Mouse (Mus musculus) embryonic facial prominence, embryonic 11.5 days (tissue): ENCODE measurements around the gene Zcchc24. TPM values are rescaled to one million over a fixed set of nuclear protein-coding genes. Genes with fewer than 3 reads are reported as not detected.

ENCODE experiments used
- ATAC-seq: fragments of 200-750 bp; cut with Nextera tagmentation; replicated peaks from 2 replicates; pipeline ENCODE4 v1.8.0; 2017; ENCODE audit warnings: low read depth; ENCODE audit not compliant: insufficient number of reproducible peaks, low FRiP score, low TSS enrichment
- DNase-seq: peaks from one replicate; pipeline ENCODE4 v3.0.0-alpha.2; 2015; ENCODE audit warnings: low spot score
- H3K27ac ChIP-seq: fragments of 300-500 bp; sonication (generic); replicated peaks from 2 replicates; pipeline ENCODE4 v1.5.1; 2014; ENCODE audit warnings: mild to moderate bottlenecking, low read depth, low read length, control low read depth
- H3K27me3 ChIP-seq: fragments of 300-500 bp; sonication (generic); 2 replicates; pipeline ENCODE4 v1.6.1; 2014; ENCODE audit warnings: mild to moderate bottlenecking, low read length, moderate library complexity, mixed read lengths; ENCODE audit not compliant: control insufficient read depth, insufficient read depth
- H3K36me3 ChIP-seq: fragments of 300-500 bp; sonication (generic); replicated peaks from 2 replicates; pipeline ENCODE4 v1.6.1; 2014; ENCODE audit warnings: low read depth, mild to moderate bottlenecking, low read length, moderate library complexity, mixed read lengths; ENCODE audit not compliant: control insufficient read depth, insufficient read depth
- H3K4me1 ChIP-seq: fragments of 300-500 bp; sonication (generic); 2 replicates; pipeline ENCODE4 v1.6.1; 2014; ENCODE audit warnings: low read length, mixed read lengths; ENCODE audit not compliant: control insufficient read depth, insufficient read depth
- H3K4me2 ChIP-seq: fragments of 300-500 bp; sonication (generic); 2 replicates; pipeline ENCODE4 v1.6.1; 2014; ENCODE audit warnings: low read depth, mild to moderate bottlenecking, control low read depth, low read length, moderate library complexity
- H3K4me3 ChIP-seq: fragments of 300-500 bp; sonication (generic); 2 replicates; pipeline ENCODE4 v1.5.1; 2014; ENCODE audit warnings: low read depth, low read length, control low read depth
- H3K9ac ChIP-seq: fragments of 300-500 bp; sonication (generic); replicated peaks from 2 replicates; pipeline ENCODE4 v1.6.1; 2014; ENCODE audit warnings: mild to moderate bottlenecking, control low read depth, low read length
- H3K9me3 ChIP-seq: fragments of 300-500 bp; sonication (generic); replicated peaks from 2 replicates; pipeline ENCODE4 v1.6.1; 2016; ENCODE audit warnings: mild to moderate bottlenecking, low read length, inconsistent platforms, mixed read lengths; ENCODE audit not compliant: control insufficient read depth
- WGBS: fragments of 180-500 bp; shearing (Covaris S2); extraction: QIAGEN DNeasy Blood & Tissue Kit; methylation state at CpG from one replicate; pipeline ENCODE4 v1.1.7; 2014; 5-methylcytosine and 5-hydroxymethylcytosine counted together
- polyA plus RNA-seq: library from polyadenylated mRNA; unstranded; fragments of >200 nt; fragmentation: Nextera tagmentation; extraction: Ambion mirVana; gene quantifications from 2 replicates; pipeline ENCODE4 v1.2.1, GENCODE M21; 2014

The Zcchc24 gene
- polyA plus RNA-seq, 1 experiment from 2014 or later: 23.6 TPM

DNA sequence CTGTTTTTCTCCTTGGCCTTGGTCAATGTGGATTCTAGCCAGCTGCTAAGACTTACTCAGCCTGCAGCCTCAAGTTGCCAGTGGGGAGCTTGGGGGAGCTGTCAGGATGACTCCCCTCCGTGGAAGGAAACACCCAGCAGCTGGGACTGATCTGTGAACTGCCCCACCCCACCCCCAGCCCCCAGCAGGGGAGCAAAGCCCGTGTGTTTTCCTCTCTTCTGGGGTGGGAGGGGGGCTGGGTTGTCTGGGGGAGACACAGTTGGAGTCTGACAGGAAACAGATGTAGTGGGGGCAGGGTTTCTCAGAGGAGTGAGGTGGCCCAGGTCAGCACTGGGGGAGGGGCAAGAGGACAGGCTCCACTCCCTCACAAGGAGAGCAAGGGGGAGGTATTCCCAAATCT, 50.4 kb downstream of the Zcchc24 start:
- Histone ChIP-seq H3K27ac (peak overlapping the region; percentile 56), H3K4me3 (no peak overlapping the region), H3K4me2 (no peak overlapping the region), H3K9ac (no peak overlapping the region; the same call in 1 of the 2 replicates), H3K9me3 (no peaks in the 10 kb centered on the region), H3K27me3 (no peaks in the 10 kb centered on the region), H3K36me3 (peaks cover 3% of the 10 kb centered on the region), H3K4me1 (peaks cover 13% of the 10 kb centered on the region)
- peak; percentile 88 for DNase-seq
- WGBS: 4% methylated on average over 2 of the region's 2 CpGs
- peak; percentile 54 for ATAC-seq

GRCm38 (mm10) chr14:25717718-25718117, 51.1 kb downstream of the Zcchc24 start:
- WGBS: 82% methylated on average over 8 of the region's 8 CpGs
- Histone ChIP-seq H3K27me3 (no peaks in the 10 kb centered on the region), H3K4me3 (no peak overlapping the region), H3K9ac (no peak overlapping the region), H3K27ac (no peak overlapping the region), H3K36me3 (peaks cover 3% of the 10 kb centered on the region), H3K4me2 (no peak overlapping the region), H3K9me3 (no peaks in the 10 kb centered on the region), H3K4me1 (peaks cover 13% of the 10 kb centered on the region)
- ATAC-seq (0 out of 2 replicates have a peak, but pooled peaks have one; percentile 19), DNase-seq (no peak)

DNA sequence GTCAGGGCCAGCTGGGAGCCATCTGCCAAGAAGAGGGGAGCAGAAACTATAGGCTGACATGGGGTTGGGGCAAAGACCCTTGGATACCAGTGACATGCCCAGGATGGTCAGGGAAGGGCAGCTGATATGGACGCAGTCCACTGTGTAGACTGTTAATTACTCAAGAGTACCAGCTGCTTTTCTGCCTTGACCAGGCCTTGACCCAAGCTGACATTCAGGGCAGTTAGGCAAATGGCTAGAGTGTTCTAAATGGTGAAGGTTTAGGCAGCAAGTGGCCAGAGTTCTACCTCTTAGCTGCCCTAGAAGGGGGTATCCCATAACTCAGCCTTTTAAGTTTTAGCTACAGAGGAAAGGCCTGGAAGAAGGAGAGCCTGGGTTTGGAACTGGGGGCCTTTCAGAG, 52.3 kb downstream of the Zcchc24 start:
- Histone ChIP-seq H3K36me3 (peaks cover 3% of the 10 kb centered on the region), H3K4me1 (peaks cover 13% of the 10 kb centered on the region), H3K9me3 (no peaks in the 10 kb centered on the region), H3K4me3 (no peak overlapping the region), H3K9ac (no peak overlapping the region), H3K4me2 (no peak overlapping the region), H3K27me3 (no peaks in the 10 kb centered on the region), H3K27ac (no peak overlapping the region)
- no peak for ATAC-seq
- WGBS: 82% methylated on average over 1 of the region's 1 CpGs
- no peak for DNase-seq

- Histone ChIP-seq H3K27ac (no peak overlapping the region), H3K4me3 (no peak overlapping the region), H3K36me3 (peaks cover 3% of the 10 kb centered on the region), H3K4me1 (peaks cover 8% of the 10 kb centered on the region; the same call in 1 of the 2 replicates), H3K4me2 (no peak overlapping the region), H3K27me3 (no peaks in the 10 kb centered on the region), H3K9ac (no peak overlapping the region), H3K9me3 (no peaks in the 10 kb centered on the region)
- 18% methylated on average over 4 of the region's 4 CpGs for WGBS
- ATAC-seq (no peak), DNase-seq (no peak)
These were observed 55.4 kb downstream of the Zcchc24 start for GRCm38 (mm10) chr14:25713443-25713842.

DNA sequence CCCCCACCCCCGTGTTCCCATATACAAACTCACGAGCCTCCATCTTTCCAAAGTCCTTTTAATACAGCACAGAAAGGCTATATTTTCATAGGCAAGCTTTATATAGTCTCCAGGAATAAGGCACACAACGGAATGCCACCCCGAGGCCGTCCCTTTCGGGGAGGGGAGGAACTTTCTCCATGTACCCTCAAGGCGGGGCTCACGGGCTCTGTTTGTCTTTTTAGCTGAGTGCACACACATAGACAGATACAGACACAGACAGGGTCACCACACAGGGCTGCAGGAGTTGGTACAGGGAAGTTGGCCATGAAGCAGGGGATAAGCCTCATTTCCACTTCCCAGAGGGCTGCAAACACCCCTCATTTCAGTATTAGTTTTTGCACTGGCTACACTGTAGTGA, 57.2 kb downstream of the Zcchc24 start:
- peaks cover 4% of the 10 kb centered on the region; the same call in 1 of the 2 replicates for H3K4me1 ChIP-seq
- no peak overlapping the region for H3K4me2 ChIP-seq
- H3K4me3 ChIP-seq: no peak overlapping the region
- H3K36me3 ChIP-seq: peaks cover 3% of the 10 kb centered on the region
- no peaks in the 10 kb centered on the region for H3K27me3 ChIP-seq
- H3K9me3 ChIP-seq: no peaks in the 10 kb centered on the region
- WGBS: 66% methylated on average over 8 of the region's 8 CpGs
- no peak overlapping the region for H3K9ac ChIP-seq
- H3K27ac ChIP-seq: no peak overlapping the region
- no peak for DNase-seq
- no peak for ATAC-seq

DNA sequence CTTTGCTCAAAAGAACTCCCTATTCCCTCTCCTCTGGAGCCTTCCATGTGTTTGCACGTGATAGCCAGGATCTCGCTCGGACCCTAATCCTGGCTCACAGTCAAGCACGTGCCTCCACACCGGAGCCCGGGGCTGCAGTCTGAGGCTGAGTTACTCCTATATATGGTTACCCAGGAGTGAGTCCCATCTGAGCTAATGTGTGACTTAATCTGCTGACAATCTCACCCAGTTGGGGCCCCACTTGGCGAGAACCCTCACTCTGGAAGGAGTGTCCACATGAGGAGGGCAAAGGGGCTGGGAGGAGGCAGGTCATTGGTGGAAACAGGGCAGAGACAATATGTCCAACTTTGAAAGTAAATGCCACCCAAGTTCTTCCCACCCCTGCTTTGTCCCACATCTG, 57.7 kb downstream of the Zcchc24 start:
- Histone ChIP-seq H3K27me3 (no peaks in the 10 kb centered on the region), H3K9ac (no peak overlapping the region), H3K4me2 (no peak overlapping the region), H3K4me1 (peaks cover 4% of the 10 kb centered on the region; the same call in 1 of the 2 replicates), H3K4me3 (no peak overlapping the region), H3K27ac (no peak overlapping the region), H3K36me3 (peaks cover 3% of the 10 kb centered on the region), H3K9me3 (no peaks in the 10 kb centered on the region)
- DNase-seq (no peak), ATAC-seq (no peak)
- WGBS: 65% methylated on average over 7 of the region's 7 CpGs

DNA sequence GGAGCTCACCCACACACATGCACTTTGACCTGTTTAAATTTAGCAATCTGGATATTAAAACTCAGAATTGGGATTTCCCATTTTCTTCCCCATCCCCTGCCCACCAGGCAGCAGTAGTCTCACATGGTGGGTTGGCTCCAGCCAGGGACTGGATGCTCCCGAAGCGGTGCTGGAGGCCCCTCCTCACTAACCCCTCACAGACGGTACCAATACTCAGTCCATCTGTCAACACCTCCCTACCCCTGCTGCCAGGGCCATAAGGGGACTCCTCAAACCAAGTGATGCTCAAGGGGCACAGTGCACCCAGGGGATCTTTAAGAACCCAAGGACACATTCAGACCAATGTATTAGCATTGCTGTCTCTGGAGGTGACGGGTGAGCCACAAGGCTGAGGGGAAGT, 58.2 kb downstream of the Zcchc24 start:
- H3K27ac ChIP-seq: no peak overlapping the region
- H3K9ac ChIP-seq: no peak overlapping the region
- peaks cover 3% of the 10 kb centered on the region for H3K36me3 ChIP-seq
- no peaks in the 10 kb centered on the region for H3K9me3 ChIP-seq
- no peaks in the 10 kb centered on the region for H3K27me3 ChIP-seq
- H3K4me3 ChIP-seq: no peak overlapping the region
- DNase-seq (no peak), ATAC-seq (no peak)
- WGBS: 65% methylated on average over 4 of the region's 4 CpGs
- H3K4me2 ChIP-seq: no peak overlapping the region
- peaks cover 4% of the 10 kb centered on the region; the same call in 1 of the 2 replicates for H3K4me1 ChIP-seq

GRCm38 (mm10) chr14:25710073-25710472, 58.8 kb downstream of the Zcchc24 start:
- Histone ChIP-seq H3K27ac (no peak overlapping the region), H3K9me3 (no peaks in the 10 kb centered on the region), H3K9ac (no peak overlapping the region; the same call in 1 of the 2 replicates), H3K4me3 (no peak overlapping the region), H3K27me3 (no peaks in the 10 kb centered on the region), H3K4me2 (no peak overlapping the region), H3K36me3 (peaks cover 3% of the 10 kb centered on the region), H3K4me1 (peaks cover 4% of the 10 kb centered on the region; the same call in 1 of the 2 replicates)
- ATAC-seq: no peak
- 62% methylated on average over 4 of the region's 4 CpGs for WGBS
- no peak for DNase-seq
